Mouse (Mus musculus): ENCODE results near the gene Hoxd1.

The Hoxd1 gene

GRCm38 (mm10) chr2:74732513-74733316 lies 30.1 kb upstream of the Hoxd1 start:
- no peak for DNase-seq (ENCODE audit: low read depth, low spot score)

- DNase-seq (ENCODE audit: low read depth, low spot score): no peak
These were observed 29.5 kb upstream of the Hoxd1 start for GRCm38 (mm10) chr2:74733317-74733661.

GRCm38 (mm10) chr2:74733765-74734164 lies 29.0 kb upstream of the Hoxd1 start:
- no peak for DNase-seq (ENCODE audit: low read depth, low spot score)

GRCm38 (mm10) chr2:74734451-74734850 lies 28.3 kb upstream of the Hoxd1 start:
- DNase-seq (ENCODE audit: low read depth, low spot score): no peak

GRCm38 (mm10) chr2:74734996-74735811 lies 27.6 kb upstream of the Hoxd1 start:
- no peak for DNase-seq (ENCODE audit: low read depth, low spot score)

GRCm38 (mm10) chr2:74735851-74736687 lies 26.7 kb upstream of the Hoxd1 start:
- no peak for DNase-seq (ENCODE audit: low read depth, low spot score)

GRCm38 (mm10) chr2:74736688-74737577 lies 25.8 kb upstream of the Hoxd1 start:
- no peak for DNase-seq (ENCODE audit: low read depth, low spot score)

- DNase-seq (ENCODE audit: low read depth, low spot score): no peak
These were observed 25.2 kb upstream of the Hoxd1 start for GRCm38 (mm10) chr2:74737578-74738070.

GRCm38 (mm10) chr2:74738623-74739475 lies 23.9 kb upstream of the Hoxd1 start:
- DNase-seq (ENCODE audit: low read depth, low spot score): no peak

GRCm38 (mm10) chr2:74739476-74739800 lies 23.3 kb upstream of the Hoxd1 start:
- no peak for DNase-seq (ENCODE audit: low read depth, low spot score)

GRCm38 (mm10) chr2:74739869-74740268 lies 22.9 kb upstream of the Hoxd1 start:
- DNase-seq (ENCODE audit: low read depth, low spot score): no peak

- no peak for DNase-seq (ENCODE audit: low read depth, low spot score)
These were observed 22.3 kb upstream of the Hoxd1 start for GRCm38 (mm10) chr2:74740311-74741091.

GRCm38 (mm10) chr2:74741252-74741978 lies 21.4 kb upstream of the Hoxd1 start:
- no peak for DNase-seq (ENCODE audit: low read depth, low spot score)

GRCm38 (mm10) chr2:74741979-74742277 lies 20.9 kb upstream of the Hoxd1 start:
- no peak for DNase-seq (ENCODE audit: low read depth, low spot score)

- DNase-seq (ENCODE audit: low read depth, low spot score): no peak
These were observed 17.1 kb upstream of the Hoxd1 start for GRCm38 (mm10) chr2:74745540-74746297.

GRCm38 (mm10) chr2:74746298-74746921 lies 16.4 kb upstream of the Hoxd1 start:
- DNase-seq (ENCODE audit: low read depth, low spot score): no peak

GRCm38 (mm10) chr2:74747006-74747405 lies 15.8 kb upstream of the Hoxd1 start:
- no peak for DNase-seq (ENCODE audit: low read depth, low spot score)

Data from retina, postnatal 7 days (tissue).